Mouse (Mus musculus): Measurements from ENCODE around the gene Csf1. TPM values are rescaled to one million over a fixed set of nuclear protein-coding genes. Genes with fewer than 3 reads are reported as not detected.
A peak's percentile ranks its signal among the peaks of the same experiment; 100 is the strongest.
"Not testable (repeated sequence)": the region's sequence is repeated elsewhere in the genome, so short reads cannot be mapped to it uniquely, and the experiment has no call there.

Gene Csf1
- polyA plus RNA-seq, 1 experiment from 2014 or later = 14.7 TPM

DNA sequence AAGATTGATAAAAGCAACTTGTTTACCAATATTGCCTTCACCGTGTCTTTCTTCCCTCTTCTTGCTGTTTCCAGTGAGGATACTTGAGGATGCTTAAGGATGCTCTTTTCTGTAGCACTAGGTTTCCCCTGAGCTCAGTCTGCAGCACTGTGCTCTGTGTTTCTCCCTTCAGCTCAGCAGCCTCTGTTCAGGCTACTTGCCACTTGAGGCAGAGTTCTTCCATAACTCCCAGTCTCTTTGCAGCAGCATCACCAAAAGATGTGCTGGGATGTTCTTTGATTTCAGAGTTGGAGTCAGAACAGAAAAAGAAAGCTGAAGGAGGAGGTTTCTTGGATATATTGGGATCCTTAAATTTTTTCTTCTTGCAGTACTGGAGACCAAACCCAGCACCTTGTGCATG lies 21.6 kb downstream of the Csf1 start:
- peak; percentile 30 for TF ChIP-seq CTCF (IDR thresholded peaks at IDR 0.05; ENCODE audit: low read depth)
- TF ChIP-seq EP300 (optimal IDR thresholded peaks at IDR 0.05) = no peak
- DNase-seq (ENCODE audit: low spot score) = no peak

DNA sequence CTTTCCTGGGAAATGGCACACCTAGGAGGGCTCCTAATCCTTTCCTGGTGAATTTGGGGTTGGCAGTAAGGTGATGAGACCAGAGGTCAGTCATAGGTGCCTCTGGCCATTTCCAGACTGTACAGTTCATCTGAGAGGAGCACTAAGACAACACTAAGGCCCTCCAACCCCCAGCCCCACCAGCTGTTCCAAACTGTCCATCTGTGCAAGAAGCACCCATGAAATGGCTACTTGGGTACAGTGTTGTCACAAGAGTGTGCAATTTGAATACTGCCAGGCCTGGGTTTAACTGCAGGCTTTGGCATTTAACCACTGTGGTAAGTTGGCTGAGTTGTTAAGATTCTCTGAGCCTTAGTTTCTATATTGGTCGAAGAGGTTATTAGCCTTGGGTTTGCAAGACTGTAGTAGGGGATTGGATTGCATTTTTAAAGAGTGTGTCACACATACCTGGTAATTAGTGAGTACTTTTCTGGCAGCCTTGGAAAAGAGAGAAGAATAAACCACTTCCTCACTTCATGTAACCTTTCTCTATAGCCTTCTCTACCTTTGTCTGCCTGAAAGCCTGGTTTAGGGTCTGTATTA lies 22.6 kb downstream of the Csf1 start:
- peaks cover 7% of the 10 kb centered on the region; the same call in 1 of the 2 replicates for H3K36me3 ChIP-seq (ENCODE audit: control insufficient read depth, insufficient read depth, low read length)
- peaks cover 12% of the 10 kb centered on the region for H3K4me1 ChIP-seq (replicated peaks; ENCODE audit: control insufficient read depth, insufficient read depth)
- H3K27ac ChIP-seq (replicated peaks) = no peak overlapping the region
- H3K9me3 ChIP-seq (ENCODE audit: control insufficient read depth, low read length) = no peaks in the 10 kb centered on the region
- H3K4me2 ChIP-seq (replicated peaks; ENCODE audit: low read depth) = no peak overlapping the region
- WGBS = 55% methylated on average over 1 of the region's 1 CpGs
- TF ChIP-seq EP300 (optimal IDR thresholded peaks at IDR 0.05) (no peak), CTCF (IDR thresholded peaks at IDR 0.05; ENCODE audit: low read depth) (no peak)
- H3K4me3 ChIP-seq (ENCODE audit: low read depth, low read length) = no peak overlapping the region
- ATAC-seq (ENCODE audit: low FRiP score, low TSS enrichment) (no peak), DNase-seq (ENCODE audit: low spot score) (no peak)
- no peaks in the 10 kb centered on the region for H3K27me3 ChIP-seq (ENCODE audit: control insufficient read depth, insufficient read depth, low read length)
- no peak overlapping the region for H3K9ac ChIP-seq (ENCODE audit: low read length)

More for the DNA sequence above, 21.6 kb downstream of the Csf1 start:
- WGBS = 67% methylated on average over 1 of the region's 1 CpGs
- no peak overlapping the region for H3K4me3 ChIP-seq (ENCODE audit: low read depth, low read length)
- H3K4me2 ChIP-seq (replicated peaks; ENCODE audit: low read depth) = no peak overlapping the region
- no peaks in the 10 kb centered on the region for H3K27me3 ChIP-seq (ENCODE audit: control insufficient read depth, insufficient read depth, low read length)
- no peak for ATAC-seq (ENCODE audit: low FRiP score, low TSS enrichment)
- peaks cover 10% of the 10 kb centered on the region; the same call in 1 of the 2 replicates for H3K36me3 ChIP-seq (ENCODE audit: control insufficient read depth, insufficient read depth, low read length)
- H3K27ac ChIP-seq (replicated peaks) = no peak overlapping the region
- H3K4me1 ChIP-seq (replicated peaks; ENCODE audit: control insufficient read depth, insufficient read depth) = peaks cover 12% of the 10 kb centered on the region
- no peak overlapping the region for H3K9ac ChIP-seq (ENCODE audit: low read length)
- H3K9me3 ChIP-seq (ENCODE audit: control insufficient read depth, low read length) = no peaks in the 10 kb centered on the region

DNA sequence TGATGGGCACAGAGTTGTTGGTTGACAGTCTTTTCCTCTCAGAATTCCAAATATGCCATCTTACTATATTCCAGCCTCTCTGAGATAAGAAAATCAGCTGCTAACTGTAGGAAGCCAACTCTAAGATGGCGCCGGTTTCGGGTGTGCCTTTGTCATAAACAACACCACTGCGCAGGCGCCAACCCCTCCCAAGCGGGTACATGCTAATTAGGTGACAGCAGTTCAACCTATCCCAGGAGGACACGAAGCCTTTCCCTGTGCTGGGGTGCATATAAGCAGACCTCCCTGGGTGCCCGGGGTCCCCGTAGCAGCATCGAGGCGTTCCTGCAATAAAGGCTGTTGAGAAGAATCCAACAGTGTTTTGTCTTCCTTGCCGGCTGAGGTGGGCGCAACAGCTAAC lies 24.6 kb downstream of the Csf1 start:
- H3K4me3 ChIP-seq (ENCODE audit: low read depth, low read length); ATAC-seq (ENCODE audit: low FRiP score, low TSS enrichment); H3K9ac ChIP-seq (ENCODE audit: low read length); H3K9me3 ChIP-seq (ENCODE audit: control insufficient read depth, low read length); H3K27me3 ChIP-seq (ENCODE audit: control insufficient read depth, insufficient read depth, low read length); H3K4me2 ChIP-seq (replicated peaks; ENCODE audit: low read depth); H3K27ac ChIP-seq (replicated peaks); H3K4me1 ChIP-seq (replicated peaks; ENCODE audit: control insufficient read depth, insufficient read depth); DNase-seq (ENCODE audit: low spot score); H3K36me3 ChIP-seq (ENCODE audit: control insufficient read depth, insufficient read depth, low read length): not testable (repeated sequence)
- WGBS = 94% methylated on average over 13 of the region's 13 CpGs

DNA sequence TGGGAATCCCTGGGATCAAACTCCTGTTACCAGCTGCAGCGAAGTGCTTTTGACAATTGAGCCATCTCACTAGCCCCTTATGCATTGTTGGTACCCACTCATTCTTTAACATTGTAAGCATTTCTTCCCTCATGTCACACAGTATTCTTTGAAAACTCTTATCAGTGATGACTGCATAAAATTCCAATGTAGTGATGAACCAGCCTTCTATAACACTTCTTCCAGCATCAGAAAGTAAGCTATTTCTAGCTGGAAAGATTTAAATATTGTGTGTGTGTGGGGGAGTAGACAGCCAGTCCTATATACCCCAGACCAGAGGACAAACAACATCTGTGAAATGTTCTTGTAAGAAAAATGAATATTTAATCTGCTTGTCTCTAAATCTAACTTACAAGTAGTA lies 26.9 kb downstream of the Csf1 start:
- H3K27ac ChIP-seq (replicated peaks) = no peak overlapping the region
- no peaks in the 10 kb centered on the region for H3K36me3 ChIP-seq (ENCODE audit: control insufficient read depth, insufficient read depth, low read length)
- H3K9ac ChIP-seq (ENCODE audit: low read length) = no peak overlapping the region
- no peaks in the 10 kb centered on the region for H3K9me3 ChIP-seq (ENCODE audit: control insufficient read depth, low read length)
- 97% methylated on average over 1 of the region's 1 CpGs for WGBS
- H3K4me3 ChIP-seq (ENCODE audit: low read depth, low read length) = no peak overlapping the region
- TF ChIP-seq CTCF (IDR thresholded peaks at IDR 0.05; ENCODE audit: low read depth) (no peak), EP300 (optimal IDR thresholded peaks at IDR 0.05) (no peak)
- DNase-seq (ENCODE audit: low spot score) (no peak), ATAC-seq (ENCODE audit: low FRiP score, low TSS enrichment) (no peak)
- H3K4me2 ChIP-seq (replicated peaks; ENCODE audit: low read depth) = no peak overlapping the region
- H3K4me1 ChIP-seq (replicated peaks; ENCODE audit: control insufficient read depth, insufficient read depth) = no peaks in the 10 kb centered on the region
- no peaks in the 10 kb centered on the region for H3K27me3 ChIP-seq (ENCODE audit: control insufficient read depth, insufficient read depth, low read length)

DNA sequence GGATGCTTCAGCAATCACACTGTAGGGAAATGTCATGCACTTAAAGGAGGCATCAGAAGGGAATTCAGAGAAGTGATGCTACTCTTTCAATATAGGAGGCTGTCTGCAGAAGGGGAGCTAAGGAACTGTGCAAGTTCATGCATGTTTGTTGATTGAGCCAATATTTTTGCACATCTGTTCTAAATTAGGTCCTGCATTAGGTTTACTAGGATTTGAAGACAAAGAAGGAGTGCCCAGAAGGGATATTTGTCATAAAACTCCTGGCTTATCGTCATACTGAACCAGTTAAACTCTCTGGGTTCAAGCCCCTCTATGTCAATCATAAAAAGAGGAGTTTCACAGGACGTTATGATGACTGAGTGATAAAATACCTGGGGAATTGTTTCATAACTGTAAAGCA lies 30.0 kb downstream of the Csf1 start:
- DNase-seq (ENCODE audit: low spot score) = no peak
- 61% methylated on average over 2 of the region's 2 CpGs for WGBS

DNA sequence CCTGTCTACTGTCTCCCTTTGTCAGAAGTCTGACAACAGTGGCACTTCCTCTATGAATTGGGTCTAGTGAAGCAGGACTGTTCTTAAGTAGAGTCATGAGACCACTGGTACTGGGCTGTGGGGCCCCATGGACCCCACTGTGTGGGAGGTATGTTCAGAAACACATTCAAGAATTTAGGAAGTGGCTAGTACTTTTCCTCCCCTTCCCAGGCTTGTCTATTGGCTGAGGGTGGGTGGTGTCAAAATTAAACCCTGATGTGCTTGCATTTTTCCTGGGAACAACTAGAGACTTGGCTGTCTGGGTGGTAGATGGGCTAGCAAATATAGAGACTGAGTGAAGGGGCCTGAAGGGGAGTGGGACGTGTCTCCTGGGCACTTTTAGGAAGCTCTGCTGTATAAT lies 31.8 kb downstream of the Csf1 start:
- Histone ChIP-seq H3K4me1 (replicated peaks; ENCODE audit: control insufficient read depth, insufficient read depth) (no peaks in the 10 kb centered on the region), H3K4me3 (ENCODE audit: low read depth, low read length) (no peak overlapping the region), H3K27me3 (ENCODE audit: control insufficient read depth, insufficient read depth, low read length) (no peaks in the 10 kb centered on the region), H3K27ac (replicated peaks) (0 out of 2 replicates have a peak overlapping the region, but pooled peaks have one; percentile 8), H3K36me3 (ENCODE audit: control insufficient read depth, insufficient read depth, low read length) (no peaks in the 10 kb centered on the region), H3K9ac (ENCODE audit: low read length) (no peak overlapping the region), H3K4me2 (replicated peaks; ENCODE audit: low read depth) (no peak overlapping the region), H3K9me3 (ENCODE audit: control insufficient read depth, low read length) (no peaks in the 10 kb centered on the region)
- WGBS = 43% methylated on average over 1 of the region's 1 CpGs
- ATAC-seq (ENCODE audit: low FRiP score, low TSS enrichment) (no peak), DNase-seq (ENCODE audit: low spot score) (no peak)
- TF ChIP-seq EP300 (optimal IDR thresholded peaks at IDR 0.05) = no peak

More for the DNA sequence above, 30.0 kb downstream of the Csf1 start:
- no peaks in the 10 kb centered on the region for H3K36me3 ChIP-seq (ENCODE audit: control insufficient read depth, insufficient read depth, low read length)
- H3K9me3 ChIP-seq (ENCODE audit: control insufficient read depth, low read length) = no peaks in the 10 kb centered on the region
- H3K27ac ChIP-seq (replicated peaks) = no peak overlapping the region
- no peak overlapping the region for H3K4me2 ChIP-seq (replicated peaks; ENCODE audit: low read depth)
- no peaks in the 10 kb centered on the region for H3K4me1 ChIP-seq (replicated peaks; ENCODE audit: control insufficient read depth, insufficient read depth)
- ATAC-seq (ENCODE audit: low FRiP score, low TSS enrichment) = no peak
- no peak for TF ChIP-seq EP300 (optimal IDR thresholded peaks at IDR 0.05)
- TF ChIP-seq CTCF (IDR thresholded peaks at IDR 0.05; ENCODE audit: low read depth) = no peak
- no peak overlapping the region for H3K4me3 ChIP-seq (ENCODE audit: low read depth, low read length)
- no peaks in the 10 kb centered on the region for H3K27me3 ChIP-seq (ENCODE audit: control insufficient read depth, insufficient read depth, low read length)
- H3K9ac ChIP-seq (ENCODE audit: low read length) = no peak overlapping the region
